Mouse (Mus musculus) lung, postnatal 14 days (tissue): ENCODE results near the gene Snx9.

ENCODE experiments used
- DNase-seq: peaks from one replicate; pipeline ENCODE4 v3.0.0; 2021

Gene Snx9

GRCm38 (mm10) chr17:5935680-5936079 lies 94.6 kb downstream of the Snx9 start:
- no peak for DNase-seq

GRCm38 (mm10) chr17:5936276-5936675 lies 95.1 kb downstream of the Snx9 start:
- peak; percentile 30 for DNase-seq

- DNase-seq, result no peak
Measured at GRCm38 (mm10) chr17:5937441-5937840, 96.3 kb downstream of the Snx9 start.

- DNase-seq, result no peak
Measured at GRCm38 (mm10) chr17:5939871-5940270, 98.7 kb downstream of the Snx9 start.

GRCm38 (mm10) chr17:5940792-5941191 lies 99.7 kb downstream of the Snx9 start:
- peak; percentile 88 for DNase-seq

- DNase-seq, result peak; percentile 61
Measured at GRCm38 (mm10) chr17:5941230-5942043, 100.3 kb downstream of the Snx9 start, which contains the start of gene Synj2. Gene Synj2, plus strand, starts transcription at chr17:5941280.

GRCm38 (mm10) chr17:5942156-5942555 lies 101.0 kb downstream of the Snx9 start:
- no peak for DNase-seq

GRCm38 (mm10) chr17:5943053-5943452 lies 101.9 kb downstream of the Snx9 start:
- DNase-seq, result no peak

GRCm38 (mm10) chr17:5947039-5947438 lies 105.9 kb downstream of the Snx9 start:
- DNase-seq, result no peak

- DNase-seq, result no peak
Measured at GRCm38 (mm10) chr17:5952455-5952854, 111.3 kb downstream of the Snx9 start.

GRCm38 (mm10) chr17:5956350-5957000 lies 115.3 kb downstream of the Snx9 start:
- no peak for DNase-seq

- DNase-seq, result no peak
Measured at GRCm38 (mm10) chr17:5957097-5957496, 116.0 kb downstream of the Snx9 start.

GRCm38 (mm10) chr17:5958229-5958628 lies 117.1 kb downstream of the Snx9 start:
- DNase-seq, result no peak

GRCm38 (mm10) chr17:5958636-5959035 lies 117.5 kb downstream of the Snx9 start:
- no peak for DNase-seq

GRCm38 (mm10) chr17:5959096-5959495 lies 118.0 kb downstream of the Snx9 start:
- DNase-seq, result no peak

GRCm38 (mm10) chr17:5959802-5960201 lies 118.7 kb downstream of the Snx9 start:
- DNase-seq, result peak; percentile 35

- DNase-seq, result no peak
Measured at GRCm38 (mm10) chr17:5963766-5964165, 122.6 kb downstream of the Snx9 start.

- no peak for DNase-seq
Measured at GRCm38 (mm10) chr17:5965084-5965781, 124.1 kb downstream of the Snx9 start.

- no peak for DNase-seq
Measured at GRCm38 (mm10) chr17:5966706-5967105, 125.6 kb downstream of the Snx9 start.

GRCm38 (mm10) chr17:5968562-5968961 lies 127.4 kb downstream of the Snx9 start:
- DNase-seq, result no peak

GRCm38 (mm10) chr17:5969246-5969645 lies 128.1 kb downstream of the Snx9 start:
- DNase-seq, result no peak

GRCm38 (mm10) chr17:5970298-5970821 lies 129.2 kb downstream of the Snx9 start:
- DNase-seq, result no peak

- no peak for DNase-seq
Measured at GRCm38 (mm10) chr17:5973536-5973935, 132.4 kb downstream of the Snx9 start.
